Mouse (Mus musculus): ENCODE results near the gene Actl10.

The Actl10 gene

GRCm38 (mm10) chr2:154551927-154552326, 351 bp downstream of the Actl10 start:
- no peak for DNase-seq

GRCm38 (mm10) chr2:154552424-154552907, 890 bp downstream of the Actl10 start:
- peak; percentile 96 for DNase-seq

- DNase-seq: no peak
These were observed 3.7 kb downstream of the Actl10 start for GRCm38 (mm10) chr2:154555235-154555634.

- no peak for DNase-seq
These were observed 5.7 kb downstream of the Actl10 start for GRCm38 (mm10) chr2:154557184-154557832.

- DNase-seq: peak; percentile 92
These were observed 6.9 kb downstream of the Actl10 start, which contains the start of gene Necab3 for GRCm38 (mm10) chr2:154558264-154559039. Gene Necab3, minus strand, starts transcription at chr2:154558890.

- DNase-seq: no peak
These were observed 12.1 kb downstream of the Actl10 start for GRCm38 (mm10) chr2:154563612-154564170.

GRCm38 (mm10) chr2:154565562-154565961, 14.0 kb downstream of the Actl10 start:
- no peak for DNase-seq

- DNase-seq: no peak
These were observed 15.1 kb downstream of the Actl10 start for GRCm38 (mm10) chr2:154566641-154567040.

GRCm38 (mm10) chr2:154567766-154568165, 16.2 kb downstream of the Actl10 start:
- no peak for DNase-seq

GRCm38 (mm10) chr2:154568329-154569070, 16.9 kb downstream of the Actl10 start:
- peak; percentile 94 for DNase-seq

- DNase-seq: peak; percentile 96
These were observed 17.6 kb downstream of the Actl10 start for GRCm38 (mm10) chr2:154569071-154569748.

GRCm38 (mm10) chr2:154569836-154570286, 18.3 kb downstream of the Actl10 start, which contains the start of gene E2f1:
Gene E2f1, minus strand, starts transcription at chr2:154569892.
- DNase-seq: peak; percentile 100

GRCm38 (mm10) chr2:154570666-154571065, 19.1 kb downstream of the Actl10 start:
- no peak for DNase-seq

- DNase-seq: no peak
These were observed 19.7 kb downstream of the Actl10 start for GRCm38 (mm10) chr2:154571266-154571665.

- no peak for DNase-seq
These were observed 20.4 kb downstream of the Actl10 start for GRCm38 (mm10) chr2:154571976-154572375.

- DNase-seq: no peak
These were observed 21.4 kb downstream of the Actl10 start for GRCm38 (mm10) chr2:154572996-154573395.

- DNase-seq: no peak
These were observed 22.7 kb downstream of the Actl10 start for GRCm38 (mm10) chr2:154574271-154574670.

- no peak for DNase-seq
These were observed 25.5 kb downstream of the Actl10 start for GRCm38 (mm10) chr2:154576876-154577743.

- no peak for DNase-seq
These were observed 26.1 kb downstream of the Actl10 start for GRCm38 (mm10) chr2:154577744-154578067.

- DNase-seq: peak; percentile 97
These were observed 29.0 kb downstream of the Actl10 start for GRCm38 (mm10) chr2:154580586-154580985.

- no peak for DNase-seq
These were observed 29.8 kb downstream of the Actl10 start for GRCm38 (mm10) chr2:154581421-154581820.
